Mouse (Mus musculus) neural tube, embryonic 13.5 days (tissue): ENCODE measurements at regions not wholly inside any gene's neighbourhood (a gene's known extent, or its start where the extent isn't known, plus 50 kb on each side); places are given as distances from the start of the nearest gene placed in this dataset.

ENCODE experiments used
- ATAC-seq: fragments of 200-750 bp; cut with Nextera tagmentation; 2 replicates; pipeline ENCODE4 v1.8.0; 2017; ENCODE audit warnings: low read depth, mild to moderate bottlenecking, moderate TSS enrichment, moderate library complexity
- H3K27ac ChIP-seq: fragments of 300-500 bp; sonication (generic); replicated peaks from 2 replicates; pipeline ENCODE4 v1.5.1; 2015; ENCODE audit warnings: moderate library complexity, mild to moderate bottlenecking, inconsistent platforms
- H3K27me3 ChIP-seq: fragments of 300-500 bp; sonication (generic); 2 replicates; pipeline ENCODE4 v1.6.1; 2015; ENCODE audit warnings: mild to moderate bottlenecking, inconsistent platforms
- H3K36me3 ChIP-seq: fragments of 300-500 bp; sonication (generic); 2 replicates; pipeline ENCODE4 v1.6.1; 2015; ENCODE audit warnings: mild to moderate bottlenecking, inconsistent platforms
- H3K4me1 ChIP-seq: fragments of 300-500 bp; sonication (generic); replicated peaks from 2 replicates; pipeline ENCODE4 v1.6.1; 2015; ENCODE audit warnings: inconsistent platforms
- H3K4me2 ChIP-seq: fragments of 300-500 bp; sonication (generic); 2 replicates; pipeline ENCODE4 v1.6.1; 2015; ENCODE audit warnings: inconsistent platforms, mild to moderate bottlenecking, moderate library complexity
- H3K4me3 ChIP-seq: fragments of 300-500 bp; sonication (generic); 2 replicates; pipeline ENCODE4 v1.5.1; 2015; ENCODE audit warnings: mild to moderate bottlenecking, inconsistent platforms
- H3K9ac ChIP-seq: fragments of 300-500 bp; sonication (generic); 2 replicates; pipeline ENCODE4 v1.6.1; 2015; ENCODE audit warnings: moderate library complexity, mild to moderate bottlenecking, inconsistent platforms
- H3K9me3 ChIP-seq: fragments of 300-500 bp; sonication (generic); 2 replicates; pipeline ENCODE4 v1.6.1; 2016; ENCODE audit warnings: inconsistent platforms
- WGBS: fragments of 180-500 bp; shearing (Covaris S2); methylation state at CpG from one replicate; pipeline ENCODE4 v1.1.7; 2015; 5-methylcytosine and 5-hydroxymethylcytosine counted together

DNA sequence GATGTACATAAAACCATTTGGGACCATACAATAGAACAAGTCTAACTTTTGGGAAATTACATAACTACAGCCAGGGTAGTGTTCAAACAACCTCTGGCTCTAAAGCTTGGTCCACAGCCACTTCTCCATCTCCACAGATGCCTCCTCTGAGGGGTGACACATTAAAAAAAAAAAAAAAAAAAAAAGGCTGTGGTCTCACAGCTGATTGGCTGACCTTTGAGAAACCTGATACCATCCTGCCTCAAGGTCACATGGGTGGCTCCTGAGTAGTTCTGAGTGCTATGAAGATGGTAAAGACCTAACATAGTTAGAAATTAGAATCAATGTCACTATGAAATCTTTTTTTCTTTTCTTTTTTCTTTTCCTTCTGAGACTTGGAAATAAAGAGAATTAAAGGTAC is 102.4 kb downstream of the Tmem182 start:
- no peak overlapping the region for H3K27ac ChIP-seq
- no peaks in the 10 kb centered on the region for H3K9me3 ChIP-seq
- no peak for ATAC-seq
- H3K9ac ChIP-seq = no peak overlapping the region
- H3K4me2 ChIP-seq = no peak overlapping the region
- H3K4me3 ChIP-seq = no peak overlapping the region
- H3K27me3 ChIP-seq = no peaks in the 10 kb centered on the region
- no peaks in the 10 kb centered on the region for H3K4me1 ChIP-seq
- no peaks in the 10 kb centered on the region for H3K36me3 ChIP-seq

DNA sequence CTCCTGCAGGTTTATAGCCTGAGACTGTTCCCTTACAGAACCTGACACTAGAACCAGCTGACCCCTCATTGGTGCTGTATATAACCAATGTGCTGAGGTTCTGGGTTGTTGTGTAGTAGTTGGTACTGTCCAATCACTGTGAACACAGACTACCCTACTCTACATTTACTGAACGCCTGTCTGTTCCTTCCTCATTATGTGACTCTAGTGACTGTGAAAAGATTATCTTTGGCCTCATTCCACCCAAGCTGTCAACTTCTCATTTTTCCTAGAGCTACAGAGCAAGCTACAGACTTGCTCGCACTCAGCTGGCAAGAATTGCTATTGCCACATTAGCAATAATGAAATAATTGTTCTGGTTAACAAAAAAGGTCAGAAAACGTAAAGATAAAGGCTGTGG is 108.2 kb downstream of the Tmem182 start:
- no peak overlapping the region for H3K27ac ChIP-seq
- no peaks in the 10 kb centered on the region for H3K27me3 ChIP-seq
- 73% methylated on average over 3 of the region's 3 CpGs for WGBS
- no peaks in the 10 kb centered on the region for H3K9me3 ChIP-seq
- no peaks in the 10 kb centered on the region for H3K36me3 ChIP-seq
- H3K4me1 ChIP-seq = no peaks in the 10 kb centered on the region
- ATAC-seq = no peak
- no peak overlapping the region for H3K4me3 ChIP-seq
- H3K9ac ChIP-seq = no peak overlapping the region
- H3K4me2 ChIP-seq = no peak overlapping the region

DNA sequence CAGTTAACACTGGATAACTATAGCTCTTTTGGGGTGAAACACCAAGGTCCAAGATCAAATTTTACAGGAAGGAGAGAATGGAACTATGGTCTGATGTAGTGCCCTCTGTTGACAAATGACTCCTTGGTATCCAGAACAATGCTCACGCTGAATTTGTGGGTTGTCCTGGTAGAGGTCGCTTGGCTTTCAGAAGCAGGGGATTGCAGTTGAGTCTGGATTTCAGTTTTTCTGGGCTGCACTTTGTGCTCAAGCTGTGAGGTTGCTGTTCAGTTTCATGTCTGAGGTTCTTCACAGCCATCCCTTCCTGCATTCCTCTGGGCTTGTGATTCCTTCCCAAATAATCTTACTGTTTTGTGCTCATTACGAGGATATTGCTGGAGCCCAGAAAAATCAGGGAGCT is 118.9 kb downstream of the Tmem182 start:
- H3K27ac ChIP-seq = no peak overlapping the region
- no peak overlapping the region for H3K4me3 ChIP-seq
- H3K9me3 ChIP-seq = no peaks in the 10 kb centered on the region
- no peaks in the 10 kb centered on the region for H3K27me3 ChIP-seq
- 86% methylated on average over 3 of the region's 3 CpGs for WGBS
- H3K4me2 ChIP-seq = no peak overlapping the region
- no peak for ATAC-seq
- no peak overlapping the region for H3K9ac ChIP-seq
- H3K36me3 ChIP-seq = no peaks in the 10 kb centered on the region
- H3K4me1 ChIP-seq = no peaks in the 10 kb centered on the region

DNA sequence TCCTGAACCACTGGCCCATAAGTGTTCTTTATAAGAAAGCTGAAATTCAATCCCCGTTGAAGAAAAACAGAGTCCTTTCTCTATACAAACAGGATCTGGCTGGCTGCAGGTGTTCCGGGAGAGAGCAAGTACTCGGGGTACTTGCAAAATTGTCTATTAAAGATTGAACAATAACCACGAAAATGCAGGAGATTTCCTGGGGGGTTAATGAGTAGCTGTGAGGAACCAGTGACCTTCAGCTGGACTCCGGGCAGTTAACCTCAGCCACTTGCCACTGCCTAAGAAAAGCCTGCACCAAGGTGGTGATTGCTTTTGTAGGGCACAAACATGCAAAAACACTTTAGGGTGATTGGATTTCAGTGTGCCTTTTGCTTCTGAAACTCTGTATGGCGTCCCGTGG is 119.4 kb downstream of the Tmem182 start:
- Histone ChIP-seq H3K36me3 (no peaks in the 10 kb centered on the region), H3K4me3 (no peak overlapping the region), H3K27me3 (no peaks in the 10 kb centered on the region), H3K9ac (no peak overlapping the region), H3K4me2 (no peak overlapping the region), H3K4me1 (no peaks in the 10 kb centered on the region), H3K27ac (no peak overlapping the region), H3K9me3 (no peaks in the 10 kb centered on the region)
- 67% methylated on average over 7 of the region's 7 CpGs for WGBS
- ATAC-seq = no peak

DNA sequence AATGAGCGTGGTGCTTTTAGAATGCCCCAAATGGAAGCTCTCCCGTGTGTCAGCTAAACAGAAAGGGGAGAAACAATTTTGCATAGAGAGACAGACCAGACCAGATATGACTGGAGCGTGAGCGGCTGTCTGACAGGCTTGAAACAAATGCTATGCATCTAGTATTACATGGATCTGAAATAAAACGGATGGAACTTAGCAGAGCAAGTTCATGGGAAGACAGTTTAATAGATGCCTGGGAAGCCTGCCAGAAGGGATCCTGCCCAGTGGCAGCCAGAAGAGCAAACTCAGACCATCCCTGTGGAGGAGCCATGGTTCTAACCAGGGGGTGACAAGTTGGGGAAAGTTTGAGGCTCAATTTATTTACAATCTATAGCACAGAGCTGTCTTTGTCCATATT is 126.0 kb downstream of the Tmem182 start:
- no peak overlapping the region for H3K4me3 ChIP-seq
- H3K4me1 ChIP-seq = no peaks in the 10 kb centered on the region
- H3K36me3 ChIP-seq = no peaks in the 10 kb centered on the region
- WGBS = 87% methylated on average over 5 of the region's 5 CpGs
- no peaks in the 10 kb centered on the region for H3K27me3 ChIP-seq
- H3K27ac ChIP-seq = no peak overlapping the region
- no peak overlapping the region for H3K9ac ChIP-seq
- no peaks in the 10 kb centered on the region for H3K9me3 ChIP-seq
- ATAC-seq = no peak
- H3K4me2 ChIP-seq = no peak overlapping the region

DNA sequence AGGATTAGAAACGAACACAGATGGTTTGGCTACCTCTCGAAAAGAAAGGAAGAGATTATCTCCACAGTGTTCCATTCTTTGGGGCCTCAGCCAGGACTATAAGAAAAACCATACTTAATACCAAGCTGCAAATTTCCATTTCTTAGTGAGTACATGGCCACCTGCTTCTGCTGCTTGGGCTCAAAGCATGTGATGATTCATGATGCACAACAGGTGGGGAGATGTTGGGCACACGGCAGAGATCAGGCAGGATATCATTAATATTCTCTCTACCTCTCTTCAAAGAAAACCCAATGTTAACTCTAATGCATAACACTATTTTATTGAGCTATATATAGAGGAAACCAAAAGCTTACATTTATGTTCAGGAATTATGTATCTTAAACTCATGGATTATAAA is 131.3 kb downstream of the Tmem182 start:
- H3K9ac ChIP-seq = no peak overlapping the region
- no peaks in the 10 kb centered on the region for H3K36me3 ChIP-seq
- H3K4me2 ChIP-seq = no peak overlapping the region
- no peaks in the 10 kb centered on the region for H3K4me1 ChIP-seq
- H3K27ac ChIP-seq = no peak overlapping the region
- WGBS = 84% methylated on average over 3 of the region's 3 CpGs
- H3K4me3 ChIP-seq = no peak overlapping the region
- ATAC-seq = no peak
- no peaks in the 10 kb centered on the region; the same call in 1 of the 2 replicates for H3K9me3 ChIP-seq
- H3K27me3 ChIP-seq = no peaks in the 10 kb centered on the region

DNA sequence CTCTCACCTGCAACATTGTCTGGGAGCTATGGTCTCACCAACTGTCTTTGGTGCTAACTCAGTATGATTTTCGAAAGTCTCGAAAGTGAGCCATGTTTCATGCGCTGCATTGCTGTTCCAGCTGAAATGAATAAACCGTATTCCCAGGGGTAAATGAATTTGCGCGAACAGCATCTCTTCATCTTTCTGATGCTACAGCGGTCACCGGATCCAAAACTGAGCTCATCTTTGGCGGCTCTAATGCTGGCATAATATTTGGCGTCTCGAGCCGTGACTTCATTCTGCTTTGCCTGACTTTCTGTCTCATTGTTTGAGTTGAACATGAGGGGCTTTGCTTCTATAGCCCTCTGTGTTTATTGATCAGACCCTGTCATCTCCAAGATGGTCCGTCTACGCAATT is 137.3 kb downstream of the Tmem182 start:
- WGBS = 93% methylated on average over 14 of the region's 14 CpGs
- ATAC-seq = no peak
- no peak overlapping the region for H3K4me3 ChIP-seq
- H3K36me3 ChIP-seq = no peaks in the 10 kb centered on the region
- no peak overlapping the region for H3K4me2 ChIP-seq
- H3K9ac ChIP-seq = no peak overlapping the region
- no peak overlapping the region; the same call in 1 of the 2 replicates for H3K27ac ChIP-seq
- peaks cover 5% of the 10 kb centered on the region; the same call in 1 of the 2 replicates for H3K4me1 ChIP-seq
- H3K9me3 ChIP-seq = no peaks in the 10 kb centered on the region; the same call in 1 of the 2 replicates
- H3K27me3 ChIP-seq = no peaks in the 10 kb centered on the region

DNA sequence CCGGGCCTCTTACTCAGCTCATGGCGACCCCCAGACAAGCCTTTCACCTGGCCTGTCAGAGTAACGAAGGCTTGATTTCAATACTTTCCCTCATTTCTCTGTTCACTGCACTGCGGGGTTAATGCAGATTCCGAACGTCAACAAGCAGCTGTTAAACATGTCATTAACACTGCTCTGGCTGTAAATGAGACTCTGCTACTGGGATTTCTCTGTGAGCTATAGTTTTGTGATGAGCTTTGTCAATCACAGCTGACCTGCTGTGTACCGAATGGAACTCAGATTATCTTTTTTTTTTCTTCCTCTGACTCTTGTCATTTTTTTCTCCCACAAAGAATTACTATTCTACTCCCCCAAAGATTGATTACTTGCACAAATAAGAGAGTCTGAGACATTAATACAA is 137.8 kb downstream of the Tmem182 start:
- H3K4me2 ChIP-seq = no peak overlapping the region
- WGBS = 63% methylated on average over 7 of the region's 7 CpGs
- no peak overlapping the region; the same call in 1 of the 2 replicates for H3K27ac ChIP-seq
- no peak for ATAC-seq
- H3K9me3 ChIP-seq = no peaks in the 10 kb centered on the region; the same call in 1 of the 2 replicates
- H3K4me1 ChIP-seq = peaks cover 5% of the 10 kb centered on the region; the same call in 1 of the 2 replicates
- no peaks in the 10 kb centered on the region for H3K27me3 ChIP-seq
- no peaks in the 10 kb centered on the region for H3K36me3 ChIP-seq
- H3K9ac ChIP-seq = no peak overlapping the region
- H3K4me3 ChIP-seq = no peak overlapping the region

DNA sequence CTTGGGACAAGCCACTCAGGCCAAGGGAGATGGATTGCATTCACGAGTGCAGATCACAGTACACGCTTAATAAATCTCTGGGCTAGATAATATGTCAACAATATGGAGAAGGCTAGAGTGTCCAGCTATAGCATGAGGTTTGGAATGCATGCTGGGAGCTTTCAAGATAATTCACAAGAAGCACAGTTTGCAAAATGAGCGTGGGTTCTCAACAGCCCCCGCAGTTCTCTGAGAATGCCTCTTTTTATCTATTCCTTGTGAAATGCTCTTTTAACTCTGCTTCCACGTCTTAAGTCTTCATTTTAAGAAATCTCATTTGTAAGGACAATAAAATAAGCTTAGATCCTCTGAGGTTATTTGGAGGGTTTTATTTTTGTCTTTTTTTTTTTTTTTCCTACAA is 145.2 kb downstream of the Tmem182 start:
- Histone ChIP-seq H3K4me2 (no peak overlapping the region), H3K9me3 (no peaks in the 10 kb centered on the region), H3K9ac (no peak overlapping the region), H3K4me1 (no peaks in the 10 kb centered on the region), H3K27me3 (no peaks in the 10 kb centered on the region), H3K27ac (no peak overlapping the region), H3K36me3 (no peaks in the 10 kb centered on the region), H3K4me3 (no peak overlapping the region)
- no peak for ATAC-seq
- 80% methylated on average over 5 of the region's 5 CpGs for WGBS

DNA sequence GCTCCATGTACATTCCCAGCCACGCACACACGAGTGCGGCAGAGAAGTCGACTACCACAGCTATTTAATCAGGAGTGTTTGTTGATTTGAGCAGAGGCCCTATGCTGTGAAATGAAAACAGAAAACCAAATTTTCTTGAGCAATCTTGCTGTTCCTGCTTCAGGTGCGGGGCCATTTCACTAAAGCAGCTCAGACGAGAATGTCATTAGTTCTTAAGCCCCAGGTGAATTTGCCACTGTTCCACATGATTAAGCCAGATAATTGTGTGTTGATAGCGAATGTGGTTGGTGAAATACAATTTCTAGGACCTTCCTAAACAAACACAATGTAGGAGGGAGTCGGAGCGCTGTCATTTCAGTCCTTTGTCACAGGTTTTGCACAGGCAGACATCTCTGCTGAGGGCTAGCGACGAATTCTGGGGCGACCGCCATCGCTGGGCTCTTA is 149.3 kb downstream of the Tmem182 start:
- no peak overlapping the region for H3K9ac ChIP-seq
- H3K36me3 ChIP-seq = no peaks in the 10 kb centered on the region
- no peaks in the 10 kb centered on the region for H3K9me3 ChIP-seq
- H3K27me3 ChIP-seq = no peaks in the 10 kb centered on the region
- WGBS = 80% methylated on average over 14 of the region's 14 CpGs
- no peaks in the 10 kb centered on the region for H3K4me1 ChIP-seq
- no peak overlapping the region for H3K4me3 ChIP-seq
- peak overlapping the region; percentile 73 for H3K27ac ChIP-seq
- peak; percentile 61; the same call in 1 of the 2 replicates for ATAC-seq
- no peak overlapping the region for H3K4me2 ChIP-seq

DNA sequence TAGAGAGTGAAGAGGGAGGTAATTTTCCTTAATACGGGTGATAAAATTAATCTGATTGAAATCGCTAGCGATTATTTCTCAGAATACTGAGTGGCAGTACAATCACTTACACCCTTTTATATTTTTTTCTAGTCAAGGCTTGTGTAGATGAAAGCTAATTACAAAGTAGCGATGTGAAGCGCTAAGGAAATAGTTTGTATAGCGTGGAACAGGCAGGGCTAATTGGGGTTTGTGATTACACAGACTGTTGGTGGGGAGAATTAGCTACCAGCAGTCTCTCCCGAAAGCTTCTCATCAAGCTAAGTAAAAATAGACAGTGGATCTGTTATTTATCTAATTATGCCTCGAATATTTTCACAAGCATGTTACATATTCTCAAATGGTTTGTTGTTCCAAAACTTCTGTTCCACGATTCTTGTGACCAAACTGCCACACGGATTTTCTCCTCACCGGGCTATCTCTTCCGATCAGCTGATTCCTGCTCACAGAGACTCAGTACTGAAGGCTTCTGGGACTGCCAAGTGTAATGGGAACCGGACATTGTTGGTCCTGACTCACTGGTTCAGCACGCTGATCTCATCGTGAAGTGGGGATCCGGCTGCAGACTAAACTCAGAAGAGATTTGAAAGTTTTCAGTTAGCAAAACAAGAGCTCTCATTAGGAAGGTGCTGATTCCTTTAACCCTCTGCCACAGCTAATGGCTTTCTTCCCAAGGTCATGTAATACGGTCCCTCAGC is 162.5 kb downstream of the Tmem182 start:
- Histone ChIP-seq H3K27me3 (peaks cover 13% of the 10 kb centered on the region; the same call in 1 of the 2 replicates), H3K9me3 (no peaks in the 10 kb centered on the region), H3K36me3 (no peaks in the 10 kb centered on the region), H3K27ac (no peak overlapping the region), H3K4me2 (no peak overlapping the region), H3K4me1 (peaks cover 13% of the 10 kb centered on the region; the same call in 1 of the 2 replicates), H3K4me3 (no peak overlapping the region), H3K9ac (no peak overlapping the region)
- WGBS = 69% methylated on average over 17 of the region's 17 CpGs
- ATAC-seq = peak; percentile 61; the same call in 1 of the 2 replicates

DNA sequence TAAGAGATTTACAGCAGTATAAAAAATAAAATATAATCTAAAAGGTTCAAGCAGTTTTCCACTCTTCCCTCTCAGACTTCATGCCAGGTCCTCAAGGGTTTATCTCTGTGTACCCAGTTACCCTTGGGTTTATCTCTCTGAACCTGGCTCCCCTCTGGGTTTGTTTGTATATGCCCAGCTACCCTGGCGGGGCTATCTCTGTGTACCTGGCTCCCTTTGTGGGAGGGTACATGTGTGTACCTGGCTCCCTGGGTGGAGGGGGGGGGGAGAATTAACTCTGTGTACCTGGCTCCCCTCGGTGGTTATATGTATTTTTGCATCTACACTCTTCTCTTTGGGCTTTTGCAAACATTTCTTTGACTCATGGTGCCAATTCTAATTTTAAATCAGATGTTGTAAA is 178.4 kb downstream of the Tmem182 start:
- Histone ChIP-seq H3K9me3 (no peaks in the 10 kb centered on the region), H3K4me2 (no peak overlapping the region), H3K4me3 (no peak overlapping the region), H3K27ac (no peak overlapping the region), H3K9ac (no peak overlapping the region), H3K4me1 (no peaks in the 10 kb centered on the region), H3K27me3 (no peaks in the 10 kb centered on the region), H3K36me3 (no peaks in the 10 kb centered on the region)
- WGBS = 80% methylated on average over 2 of the region's 2 CpGs
- ATAC-seq = no peak

DNA sequence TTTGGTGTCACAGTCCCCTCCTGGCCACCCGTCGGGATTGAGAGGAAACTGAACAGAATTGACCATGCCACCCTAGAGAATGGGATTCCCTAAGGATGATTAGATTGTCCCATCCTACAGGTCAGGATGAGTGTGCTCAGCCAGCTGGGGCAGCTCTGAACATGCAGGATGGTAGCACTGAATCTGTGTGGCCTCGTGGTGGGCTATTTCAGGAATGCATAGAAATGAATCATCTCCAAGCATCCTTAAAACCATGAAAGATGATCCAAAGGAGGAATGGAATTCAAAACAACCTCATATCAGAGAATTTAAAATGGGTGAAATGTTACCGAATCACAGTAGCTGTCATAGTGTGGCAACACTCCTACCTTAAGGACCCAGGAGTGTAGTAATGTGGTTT is 187.9 kb downstream of the Tmem182 start:
- WGBS = 89% methylated on average over 4 of the region's 4 CpGs
- Histone ChIP-seq H3K9me3 (no peaks in the 10 kb centered on the region), H3K4me3 (no peak overlapping the region), H3K9ac (no peak overlapping the region), H3K4me2 (no peak overlapping the region), H3K27me3 (no peaks in the 10 kb centered on the region), H3K36me3 (no peaks in the 10 kb centered on the region), H3K4me1 (no peaks in the 10 kb centered on the region), H3K27ac (no peak overlapping the region)
- no peak for ATAC-seq
